8 mouse cellular contexts compared by ENCODE assay signal in the genomic region with DNA sequence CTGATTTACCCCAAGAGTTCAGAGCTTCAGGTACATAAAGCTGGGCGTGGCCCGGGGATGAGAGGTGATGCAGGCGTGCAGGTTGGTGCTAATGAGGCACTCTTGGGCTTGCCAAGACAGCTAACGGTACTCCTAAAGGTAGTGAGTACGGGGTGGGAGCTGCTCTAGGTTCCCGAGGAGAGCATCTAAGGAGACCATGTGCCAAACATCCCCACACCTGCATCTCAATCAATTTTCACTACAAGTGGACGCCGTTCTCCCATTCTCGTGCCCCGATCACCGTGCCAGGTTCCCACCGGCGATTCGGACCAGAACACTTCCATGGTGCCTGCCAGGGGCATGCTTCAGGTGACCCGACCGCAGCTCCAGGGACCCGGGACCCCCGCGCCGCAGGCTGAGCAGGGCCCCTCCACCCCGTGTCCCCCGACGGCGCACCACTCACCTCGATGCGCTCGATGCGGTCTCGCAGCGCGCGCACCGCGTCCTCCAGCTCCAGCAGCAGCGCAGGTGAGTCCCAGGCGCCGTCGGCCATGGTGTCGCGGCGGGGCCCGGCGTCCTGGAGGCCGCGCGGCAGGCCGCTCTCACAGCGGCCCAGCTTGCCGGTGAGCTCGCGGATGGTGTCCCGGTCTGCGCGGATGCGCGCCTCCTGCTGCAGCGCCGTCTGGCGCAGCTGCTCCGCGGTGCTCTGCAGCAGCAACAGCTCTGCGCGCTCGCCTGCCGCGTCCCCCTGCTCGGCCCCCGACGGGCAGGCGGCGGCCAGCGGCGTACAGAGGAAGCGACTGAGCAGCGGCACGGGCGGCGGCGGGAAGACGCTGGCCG. TPM values are rescaled to one million over a fixed set of nuclear protein-coding genes. Genes with fewer than 3 reads are reported as not detected.
DNase-seq lines count a peak whose midpoint lies in the region; ATAC-seq and TF ChIP-seq lines count a peak whose summit lies in the region.

No protein-coding gene starts in this region.

- H3K36me3 ChIP-seq in CH12.LX (replicated peaks in 1 of 2; ENCODE audit: control insufficient read depth in 1 of 2, insufficient read depth in 1 of 2, low read length in 1 of 2) = no peaks in the 10 kb centered on the region
- no peaks in the 10 kb centered on the region for H3K36me3 ChIP-seq in embryonic facial prominence, embryonic 15.5 days
- H3K36me3 ChIP-seq in intestine, embryonic 14.5 days (ENCODE audit: control insufficient read depth, insufficient read depth, low read length) = no peaks in the 10 kb centered on the region
- no peaks in the 10 kb centered on the region for H3K36me3 ChIP-seq in midbrain, embryonic 13.5 days

- H3K79me2 ChIP-seq in CH12.LX (replicated peaks; ENCODE audit: control insufficient read depth, extremely low read depth, insufficient read depth, poor library complexity, severe bottlenecking) = no peaks in the 10 kb centered on the region

- peaks cover 78% of the 10 kb centered on the region for H3K27me3 ChIP-seq in CH12.LX (replicated peaks)
- peaks cover 72% of the 10 kb centered on the region for H3K27me3 ChIP-seq in embryonic facial prominence, embryonic 15.5 days
- H3K27me3 ChIP-seq in intestine, embryonic 14.5 days (replicated peaks; ENCODE audit: control insufficient read depth, insufficient read depth, low read length) = peaks cover 61% of the 10 kb centered on the region
- H3K27me3 ChIP-seq in midbrain, embryonic 13.5 days = peaks cover 57% of the 10 kb centered on the region

- TF ChIP-seq RAD21 in CH12.LX (IDR thresholded peaks at IDR 0.05; ENCODE audit: low read depth, low read length) = no peak

- dilution Hi-C loops in CH12.LX (cut with MboI; ENCODE audit: extremely low pct_ligation_motif_present, extremely low pct_unique_long_range_greater_than_20kb, low sequenced_read_pairs) = no loop called here

- H3K9ac ChIP-seq in CH12.LX (ENCODE audit: insufficient read depth, low read depth) = peak overlapping the region; percentile 11; the same call in 1 of the 2 replicates
- peak overlapping the region; percentile 65 for H3K9ac ChIP-seq in embryonic facial prominence, embryonic 15.5 days
- peak overlapping the region; percentile 38 for H3K9ac ChIP-seq in intestine, embryonic 14.5 days (ENCODE audit: low read length)
- H3K9ac ChIP-seq in midbrain, embryonic 13.5 days (replicated peaks) = peak overlapping the region; percentile 83

- in situ Hi-C loops in CH12.LX (cut with MboI; ENCODE audit: low pct_ligation_motif_present, low pct_unique_long_range_greater_than_20kb, low sequenced_read_pairs) = no loop called here

- no peak for DNase-seq in gastrocnemius, adult 2 months
- no peak for DNase-seq in gastrocnemius, postnatal 10 days
- DNase-seq in CH12.LX (ENCODE audit: extremely low read depth) = no peak
- peak; percentile 67 for DNase-seq in intestine, embryonic 14.5 days (ENCODE audit: low spot score)
- no peak for DNase-seq in urinary bladder, postnatal 36 days (ENCODE audit: low spot score in 2 of 2)
- no peak for DNase-seq in c-Kit-positive CD71-positive TER-119-positive erythroid progenitor cells, embryonic 14.5 days (ENCODE audit: low spot score)

- TF ChIP-seq EP300 in CH12.LX (IDR thresholded peaks at IDR 0.05; ENCODE audit: low read length) = no peak

- TF ChIP-seq CTCF in gastrocnemius, adult 2 months (IDR thresholded peaks at IDR 0.05) = peak; percentile 8; the same call in 1 of the 2 replicates
- TF ChIP-seq CTCF in CH12.LX (conservative IDR thresholded peaks at IDR 0.05 in 1 of 2, IDR thresholded peaks at IDR 0.05 in 1 of 2; ENCODE audit: low read depth in 2 of 2, low read length in 2 of 2) = no peak

- peaks cover 18% of the 10 kb centered on the region for H3K9me3 ChIP-seq in CH12.LX (replicated peaks; ENCODE audit: low read length)
- no peaks in the 10 kb centered on the region for H3K9me3 ChIP-seq in embryonic facial prominence, embryonic 15.5 days (replicated peaks)
- H3K9me3 ChIP-seq in intestine, embryonic 14.5 days (ENCODE audit: control insufficient read depth, low read length) = no peaks in the 10 kb centered on the region
- H3K9me3 ChIP-seq in midbrain, embryonic 13.5 days = no peaks in the 10 kb centered on the region

- no peak for TF ChIP-seq POLR2A in CH12.LX (IDR thresholded peaks at IDR 0.05; ENCODE audit: low read depth, low read length)

- 0 out of 2 replicates have a peak overlapping the region, but pooled peaks have one; percentile 67 for H3K4me2 ChIP-seq in CH12.LX (ENCODE audit: insufficient read depth, low read depth, poor library complexity, severe bottlenecking)
- H3K4me2 ChIP-seq in embryonic facial prominence, embryonic 15.5 days (replicated peaks) = peak overlapping the region; percentile 91
- peak overlapping the region; percentile 69 for H3K4me2 ChIP-seq in intestine, embryonic 14.5 days (ENCODE audit: low read length)
- peak overlapping the region; percentile 78 for H3K4me2 ChIP-seq in midbrain, embryonic 13.5 days (replicated peaks)

- intact Hi-C loops in gastrocnemius, adult 2 months (cut with DNase I) = no loop called here

- H3K27ac ChIP-seq in gastrocnemius, adult 2 months = no peak overlapping the region
- no peak overlapping the region for H3K27ac ChIP-seq in CH12.LX (ENCODE audit: insufficient read depth, low read depth)
- H3K27ac ChIP-seq in embryonic facial prominence, embryonic 15.5 days (replicated peaks) = no peak overlapping the region
- H3K27ac ChIP-seq in intestine, embryonic 14.5 days (ENCODE audit: low read depth) = no peak overlapping the region
- H3K27ac ChIP-seq in midbrain, embryonic 13.5 days = peak overlapping the region; percentile 87

- WGBS in embryonic facial prominence, embryonic 15.5 days = 4% methylated on average over 81 of the region's 81 CpGs
- WGBS in intestine, embryonic 14.5 days = 4% methylated on average over 69 of the region's 81 CpGs
- WGBS in midbrain, embryonic 13.5 days = 5% methylated on average over 81 of the region's 81 CpGs

- peak overlapping the region; percentile 75 for H3K4me3 ChIP-seq in gastrocnemius, adult 2 months
- H3K4me3 ChIP-seq in CH12.LX (replicated peaks in 1 of 3; ENCODE audit: low read depth in 2 of 3, low read length in 2 of 3, poor library complexity in 1 of 3) = peak overlapping the region in 1 of 3 experiments; percentile 56
- peak overlapping the region; percentile 66 for H3K4me3 ChIP-seq in embryonic facial prominence, embryonic 15.5 days (replicated peaks)
- peak overlapping the region; percentile 51 for H3K4me3 ChIP-seq in intestine, embryonic 14.5 days (ENCODE audit: low read depth, low read length)
- peak overlapping the region; percentile 68 for H3K4me3 ChIP-seq in midbrain, embryonic 13.5 days (replicated peaks)

- peaks cover 0 to 13% of the 10 kb centered on the region in 2 experiments; a peak in 3 of 4 replicates for H3K4me1 ChIP-seq in CH12.LX (ENCODE audit: control insufficient read depth in 1 of 2, insufficient read depth in 2 of 2)
- peaks cover 18% of the 10 kb centered on the region for H3K4me1 ChIP-seq in embryonic facial prominence, embryonic 15.5 days
- no peaks in the 10 kb centered on the region; the same call in 1 of the 2 replicates for H3K4me1 ChIP-seq in intestine, embryonic 14.5 days (replicated peaks; ENCODE audit: control insufficient read depth, insufficient read depth, low read length)
- H3K4me1 ChIP-seq in midbrain, embryonic 13.5 days (replicated peaks) = peaks cover 39% of the 10 kb centered on the region

- ATAC-seq in embryonic facial prominence, embryonic 15.5 days (ENCODE audit: insufficient number of reproducible peaks, low FRiP score, low TSS enrichment, low read depth) = peak; percentile 68
- peak; percentile 38 for ATAC-seq in intestine, embryonic 14.5 days (replicated peaks; ENCODE audit: low FRiP score, low TSS enrichment, low read depth)
- peak; percentile 67 for ATAC-seq in midbrain, embryonic 13.5 days

RNA-seq across cellular contexts. Expression of gene Nptxr, which starts 0.8 kb away (rescaled TPM):
- 1 to 10 TPM in 1 of 2 experiments, under 1 TPM in 1; 0.46 to 1.0 TPM for total RNA-seq in gastrocnemius, adult 2 months (2021)
- total RNA-seq in gastrocnemius, postnatal 10 days (2021) = 1 to 10 TPM; 4.2 to 5.1 TPM
- total RNA-seq in CH12.LX (2012; rRNA removed) = 0.92 and 2.1 TPM in 2 replicates
- 0.09 TPM in 1 of 2 replicates, not detected in the other for total RNA-seq in CH12.LX (2014; rRNA removed)
- 0.14 and 0.16 TPM in 2 replicates for polyA plus RNA-seq in CH12.LX (2012; ENCODE audit: insufficient read length, low read depth)
- 8.4 and 9.0 TPM in 2 replicates for polyA plus RNA-seq in embryonic facial prominence, embryonic 15.5 days (2015; fragmentation: Nextera tagmentation; extraction: Ambion mirVana)
- 1.4 and 2.2 TPM in 2 replicates for polyA plus RNA-seq in intestine, embryonic 14.5 days (2014; fragmentation: Nextera tagmentation; extraction: Ambion mirVana)
- 18.1 and 18.6 TPM in 2 replicates for polyA plus RNA-seq in midbrain, embryonic 13.5 days (2015; fragmentation: Nextera tagmentation; extraction: Ambion mirVana)

RNA-seq across cellular contexts. Expression of gene Dnal4, which starts 26.1 kb away (rescaled TPM):
- total RNA-seq in gastrocnemius, adult 2 months (2021) = 1 to 10 TPM; 4.2 to 6.2 TPM
- 10 to 100 TPM; 10.4 to 12.6 TPM for total RNA-seq in gastrocnemius, postnatal 10 days (2021)
- total RNA-seq in CH12.LX (2012; rRNA removed) (16.5 and 20.9 TPM in 2 replicates), CH12.LX (2014; rRNA removed) (11.3 and 11.7 TPM in 2 replicates)
- 17.8 and 18.5 TPM in 2 replicates for polyA plus RNA-seq in CH12.LX (2012; ENCODE audit: insufficient read length, low read depth)
- 73.3 and 77.6 TPM in 2 replicates for polyA plus RNA-seq in embryonic facial prominence, embryonic 15.5 days (2015; fragmentation: Nextera tagmentation; extraction: Ambion mirVana)
- 47.5 and 52.0 TPM in 2 replicates for polyA plus RNA-seq in intestine, embryonic 14.5 days (2014; fragmentation: Nextera tagmentation; extraction: Ambion mirVana)
- 84.8 and 91.6 TPM in 2 replicates for polyA plus RNA-seq in midbrain, embryonic 13.5 days (2015; fragmentation: Nextera tagmentation; extraction: Ambion mirVana)

RNA-seq across cellular contexts. Expression of gene Npcd, which starts 30.3 kb away (rescaled TPM):
- total RNA-seq in gastrocnemius, adult 2 months (2021) = under 1 TPM; 0.22 to 0.38 TPM
- 1 to 10 TPM; 1.0 to 2.5 TPM for total RNA-seq in gastrocnemius, postnatal 10 days (2021)
- total RNA-seq in CH12.LX (2012; rRNA removed) = 0.59 and 0.67 TPM in 2 replicates
- total RNA-seq in CH12.LX (2014; rRNA removed) = not detected in 2 replicates
- not detected in 2 replicates for polyA plus RNA-seq in CH12.LX (2012; ENCODE audit: insufficient read length, low read depth)
- 0.91 TPM in 1 of 2 replicates, not detected in the other for polyA plus RNA-seq in embryonic facial prominence, embryonic 15.5 days (2015; fragmentation: Nextera tagmentation; extraction: Ambion mirVana)
- polyA plus RNA-seq in intestine, embryonic 14.5 days (2014; fragmentation: Nextera tagmentation; extraction: Ambion mirVana) = not detected in 2 replicates
- polyA plus RNA-seq in midbrain, embryonic 13.5 days (2015; fragmentation: Nextera tagmentation; extraction: Ambion mirVana) = 0.58 and 1.2 TPM in 2 replicates

RNA-seq across cellular contexts. Expression of gene Cbx6, which starts 30.7 kb away (rescaled TPM):
- 10 to 100 TPM in 1 of 2 experiments, 1 to 10 TPM in 1; 8.4 to 12.6 TPM for total RNA-seq in gastrocnemius, adult 2 months (2021)
- 10 to 100 TPM; 28.2 to 38.1 TPM for total RNA-seq in gastrocnemius, postnatal 10 days (2021)
- total RNA-seq in CH12.LX (2012; rRNA removed) = 29.9 and 30.0 TPM in 2 replicates
- total RNA-seq in CH12.LX (2014; rRNA removed) = 10.0 and 11.1 TPM in 2 replicates
- polyA plus RNA-seq in CH12.LX (2012; ENCODE audit: insufficient read length, low read depth) = 38.1 and 40.7 TPM in 2 replicates
- 90.7 and 93.5 TPM in 2 replicates for polyA plus RNA-seq in embryonic facial prominence, embryonic 15.5 days (2015; fragmentation: Nextera tagmentation; extraction: Ambion mirVana)
- polyA plus RNA-seq in intestine, embryonic 14.5 days (2014; fragmentation: Nextera tagmentation; extraction: Ambion mirVana) = 30.7 and 31.6 TPM in 2 replicates
- polyA plus RNA-seq in midbrain, embryonic 13.5 days (2015; fragmentation: Nextera tagmentation; extraction: Ambion mirVana) = 53.9 and 61.4 TPM in 2 replicates

Comparison
In these comparisons a context has a peak if more than half of its experiments do, and no peak if none do; other contexts are left out.
1. H3K9ac ChIP-seq: peak in every context shown above with its lines; median percentile 83 in midbrain, embryonic 13.5 days; 65 in embryonic facial prominence, embryonic 15.5 days; 38 in intestine, embryonic 14.5 days; 11 in CH12.LX.